Mouse (Mus musculus) lung, embryonic 14.5 days (tissue): ENCODE data around the gene Adgre5. TPM values are rescaled to one million over a fixed set of nuclear protein-coding genes. Genes with fewer than 3 reads are reported as not detected.

Experiments used
- ATAC-seq: fragments of 200-750 bp; cut with Nextera tagmentation; 2 replicates; pipeline ENCODE4 v1.8.0; 2017; ENCODE audit warnings: mild to moderate bottlenecking, moderate TSS enrichment, moderate library complexity; ENCODE audit not compliant: insufficient read depth
- DNase-seq: peaks from one replicate; pipeline ENCODE4 v3.0.0-alpha.2; 2015
- H3K27ac ChIP-seq: fragments of 300-500 bp; sonication (generic); 2 replicates; pipeline ENCODE4 v1.5.1; 2014; ENCODE audit warnings: low read depth, mild to moderate bottlenecking, moderate library complexity
- H3K27me3 ChIP-seq: fragments of 300-500 bp; sonication (generic); 2 replicates; pipeline ENCODE4 v1.6.1; 2014; ENCODE audit warnings: low read length, control low read depth; ENCODE audit not compliant: insufficient read depth
- H3K36me3 ChIP-seq: fragments of 300-500 bp; sonication (generic); 2 replicates; pipeline ENCODE4 v1.6.1; 2014; ENCODE audit warnings: control low read depth; ENCODE audit not compliant: insufficient read depth
- H3K4me1 ChIP-seq: fragments of 300-500 bp; sonication (generic); 2 replicates; pipeline ENCODE4 v1.6.1; 2014; ENCODE audit warnings: antibody characterized with exemption, control low read depth; ENCODE audit not compliant: insufficient read depth
- H3K4me2 ChIP-seq: fragments of 300-500 bp; sonication (generic); 2 replicates; pipeline ENCODE4 v1.6.1; 2014; ENCODE audit warnings: mild to moderate bottlenecking
- H3K4me3 ChIP-seq: fragments of 300-500 bp; sonication (generic); 2 replicates; pipeline ENCODE4 v1.5.1; 2014; ENCODE audit warnings: low read depth, low read length
- H3K9ac ChIP-seq: fragments of 300-500 bp; sonication (generic); 2 replicates; pipeline ENCODE4 v1.6.1; 2014
- H3K9me3 ChIP-seq: fragments of 300-500 bp; sonication (generic); 2 replicates; pipeline ENCODE4 v1.6.1; 2016; ENCODE audit warnings: low read depth, low read length, control low read depth
- CTCF ChIP-seq: IDR thresholded peaks from 2 replicates; pipeline ENCODE4 v1.5.1; 2016; ENCODE audit warnings: antibody characterized with exemption, low read depth
- WGBS: fragments of 180-500 bp; shearing (Covaris S2); extraction: QIAGEN DNeasy Blood & Tissue Kit; methylation state at CpG from one replicate; pipeline ENCODE4 v1.1.7; 2014; 5-methylcytosine and 5-hydroxymethylcytosine counted together
- polyA plus RNA-seq: library from polyadenylated mRNA; unstranded; fragments of >200 nt; fragmentation: Nextera tagmentation; extraction: Ambion mirVana; gene quantifications from 2 replicates; pipeline ENCODE4 v1.2.1, GENCODE M21; 2014

Adgre5 gene
- polyA plus RNA-seq, 1 experiment from 2014 or later: 57.0 TPM

DNA sequence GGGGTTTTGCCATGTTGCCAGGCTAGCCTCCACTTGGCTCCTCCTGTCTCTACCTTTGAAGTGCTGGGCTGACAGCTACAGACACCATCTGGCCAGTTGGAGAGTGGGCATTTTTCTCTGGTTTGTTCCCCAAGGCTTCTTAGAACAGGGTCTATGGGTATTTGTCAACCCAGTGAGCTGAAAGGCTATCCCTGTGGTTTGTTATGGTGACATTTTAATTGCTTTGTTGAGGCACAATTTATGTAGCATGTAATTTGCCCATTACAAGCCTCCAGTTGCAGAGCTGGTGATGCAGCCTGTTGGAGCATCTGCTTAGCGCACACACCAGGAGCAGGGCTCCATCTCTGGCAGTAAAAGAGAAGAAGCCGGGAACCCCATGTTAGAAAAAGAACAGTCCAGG lies 33.1 kb upstream of the Adgre5 start:
- H3K27me3 ChIP-seq: no peaks in the 10 kb centered on the region
- no peak for TF ChIP-seq CTCF
- H3K4me1 ChIP-seq: peaks cover 3% of the 10 kb centered on the region; the same call in 1 of the 2 replicates
- H3K27ac ChIP-seq: no peak overlapping the region
- no peaks in the 10 kb centered on the region for H3K36me3 ChIP-seq
- DNase-seq: no peak
- ATAC-seq: no peak
- no peak overlapping the region for H3K4me2 ChIP-seq
- 93% methylated on average over 2 of the region's 2 CpGs for WGBS
- H3K4me3 ChIP-seq: no peak overlapping the region
- no peaks in the 10 kb centered on the region for H3K9me3 ChIP-seq
- no peak overlapping the region for H3K9ac ChIP-seq

- H3K27ac ChIP-seq: peak overlapping the region; percentile 67; the same call in 1 of the 2 replicates
- peak; percentile 24 for DNase-seq
Measured at GRCm38 (mm10) chr8:83773452-83773846, 32.3 kb upstream of the Adgre5 start.

DNA sequence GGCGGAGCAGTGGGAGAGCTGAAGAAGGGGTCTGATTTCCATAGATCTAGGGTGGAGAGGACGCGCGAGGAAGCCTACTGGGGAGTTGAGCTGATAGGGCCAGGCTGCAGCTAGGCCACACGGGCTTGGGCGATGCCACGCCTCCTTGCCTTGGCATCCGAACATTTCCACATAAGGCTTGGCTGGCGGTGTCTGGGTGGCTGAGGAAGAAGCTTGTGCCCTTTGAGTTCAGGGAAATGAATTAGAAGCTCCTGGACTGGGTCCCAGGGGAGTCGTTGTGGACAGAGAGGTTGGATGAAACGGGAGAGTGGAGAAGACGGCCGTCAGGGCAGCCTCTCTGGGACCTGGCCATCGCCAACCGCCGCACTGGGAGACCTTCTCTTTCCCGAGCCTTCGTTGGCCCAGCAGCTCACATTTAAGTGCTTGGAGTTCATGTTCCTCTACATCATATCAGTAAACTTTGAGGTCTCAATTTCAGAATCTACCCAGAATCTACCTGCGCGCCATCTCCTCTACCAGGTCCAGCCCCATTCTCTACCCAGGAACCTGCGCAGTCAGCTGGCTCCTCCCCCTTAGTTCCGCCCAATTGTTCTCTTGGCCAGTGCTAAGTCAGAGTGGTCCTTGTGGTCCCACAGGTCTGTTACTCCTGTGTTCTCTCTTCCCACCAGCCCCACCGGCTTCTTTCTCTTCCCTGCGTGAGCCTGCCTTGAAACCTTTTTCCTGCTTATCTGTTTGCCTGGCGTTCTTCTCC lies 31.8 kb upstream of the Adgre5 start:
- peak overlapping the region; percentile 60 for H3K4me2 ChIP-seq
- H3K36me3 ChIP-seq: no peaks in the 10 kb centered on the region
- no peaks in the 10 kb centered on the region for H3K9me3 ChIP-seq
- 15% methylated on average over 25 of the region's 25 CpGs for WGBS
- H3K27me3 ChIP-seq: no peaks in the 10 kb centered on the region
- peaks cover 5% of the 10 kb centered on the region; the same call in 1 of the 2 replicates for H3K4me1 ChIP-seq
- ATAC-seq: peak; percentile 50; the same call in 1 of the 2 replicates
- peak overlapping the region; percentile 67; the same call in 1 of the 2 replicates for H3K27ac ChIP-seq
- H3K9ac ChIP-seq: peak overlapping the region; percentile 9; the same call in 1 of the 2 replicates
- TF ChIP-seq CTCF: no peak
- peak; percentile 63 for DNase-seq
- H3K4me3 ChIP-seq: peak overlapping the region; percentile 29

More at GRCm38 (mm10) chr8:83773452-83773846, 32.3 kb upstream of the Adgre5 start:
- no peaks in the 10 kb centered on the region for H3K27me3 ChIP-seq
- no peak overlapping the region; the same call in 1 of the 2 replicates for H3K9ac ChIP-seq
- no peak for ATAC-seq
- H3K36me3 ChIP-seq: no peaks in the 10 kb centered on the region
- peak overlapping the region; percentile 60 for H3K4me2 ChIP-seq
- WGBS: 28% methylated on average over 6 of the region's 6 CpGs
- H3K4me3 ChIP-seq: peak overlapping the region; percentile 29
- no peaks in the 10 kb centered on the region for H3K9me3 ChIP-seq
- no peak for TF ChIP-seq CTCF
- peaks cover 5% of the 10 kb centered on the region; the same call in 1 of the 2 replicates for H3K4me1 ChIP-seq

- WGBS: 51% methylated on average over 4 of the region's 4 CpGs
- Histone ChIP-seq H3K36me3 (no peaks in the 10 kb centered on the region), H3K27ac (no peak overlapping the region), H3K4me3 (no peak overlapping the region), H3K4me1 (peaks cover 5% of the 10 kb centered on the region; the same call in 1 of the 2 replicates), H3K27me3 (no peaks in the 10 kb centered on the region), H3K9ac (no peak overlapping the region), H3K4me2 (no peak overlapping the region), H3K9me3 (no peaks in the 10 kb centered on the region)
- no peak for TF ChIP-seq CTCF
- ATAC-seq (no peak), DNase-seq (peak; percentile 27)
Measured at GRCm38 (mm10) chr8:83771791-83772190, 30.7 kb upstream of the Adgre5 start.

DNA sequence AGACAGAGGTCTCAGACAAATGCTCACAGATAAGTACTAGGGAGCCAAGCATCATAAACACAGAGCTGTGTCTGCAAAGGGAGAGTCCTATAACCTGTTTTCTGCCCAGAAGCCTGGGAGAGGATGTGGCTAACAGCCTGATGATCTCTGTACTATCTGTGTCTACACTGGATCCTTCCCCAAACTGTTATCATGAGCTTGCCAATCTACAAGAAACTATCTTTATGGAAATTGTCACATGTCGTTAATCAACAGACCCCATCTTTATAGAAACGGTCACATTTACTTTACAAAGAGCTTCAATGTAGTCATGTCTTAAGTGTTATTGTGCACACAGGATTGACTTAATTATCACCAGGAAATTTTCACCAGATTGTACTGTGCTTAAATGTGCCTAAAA lies 29.5 kb upstream of the Adgre5 start:
- ATAC-seq (no peak), DNase-seq (no peak)
- 73% methylated on average over 2 of the region's 2 CpGs for WGBS
- no peak overlapping the region for H3K9ac ChIP-seq
- H3K4me3 ChIP-seq: no peak overlapping the region
- TF ChIP-seq CTCF: no peak
- no peaks in the 10 kb centered on the region for H3K9me3 ChIP-seq
- H3K4me2 ChIP-seq: no peak overlapping the region
- peaks cover 5% of the 10 kb centered on the region; the same call in 1 of the 2 replicates for H3K4me1 ChIP-seq
- no peaks in the 10 kb centered on the region for H3K27me3 ChIP-seq
- no peaks in the 10 kb centered on the region for H3K36me3 ChIP-seq
- no peak overlapping the region for H3K27ac ChIP-seq

GRCm38 (mm10) chr8:83769720-83770119 lies 28.6 kb upstream of the Adgre5 start:
- ATAC-seq (no peak), DNase-seq (no peak)
- no peaks in the 10 kb centered on the region for H3K36me3 ChIP-seq
- H3K27ac ChIP-seq: no peak overlapping the region
- no peak overlapping the region for H3K4me2 ChIP-seq
- no peaks in the 10 kb centered on the region for H3K9me3 ChIP-seq
- H3K4me3 ChIP-seq: no peak overlapping the region
- no peak overlapping the region for H3K9ac ChIP-seq
- H3K27me3 ChIP-seq: no peaks in the 10 kb centered on the region
- 62% methylated on average over 7 of the region's 7 CpGs for WGBS
- H3K4me1 ChIP-seq: peaks cover 5% of the 10 kb centered on the region; the same call in 1 of the 2 replicates
- TF ChIP-seq CTCF: no peak

DNA sequence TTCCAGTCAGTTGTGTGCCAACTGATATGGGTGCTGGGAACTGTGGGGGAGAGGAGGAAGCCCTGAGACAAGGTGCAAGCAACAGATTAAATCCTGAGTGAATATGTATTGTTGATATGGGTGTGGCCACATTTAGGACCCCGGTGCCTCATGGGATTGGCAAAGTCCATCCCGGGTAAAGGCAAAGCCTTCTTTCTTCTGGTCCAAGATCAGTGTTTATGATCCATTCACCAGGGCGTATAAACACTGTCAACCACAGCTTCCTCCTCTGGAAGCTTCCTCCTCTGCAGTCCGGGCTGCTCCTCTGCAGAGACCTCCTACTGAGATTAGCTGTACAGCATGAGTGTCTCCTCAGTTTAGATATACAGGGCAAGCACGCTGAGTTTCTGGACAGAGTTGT lies 27.4 kb upstream of the Adgre5 start:
- H3K9me3 ChIP-seq: no peaks in the 10 kb centered on the region
- ATAC-seq (peak; percentile 87), DNase-seq (peak; percentile 85)
- H3K36me3 ChIP-seq: no peaks in the 10 kb centered on the region
- H3K27me3 ChIP-seq: no peaks in the 10 kb centered on the region
- no peak overlapping the region for H3K9ac ChIP-seq
- H3K4me1 ChIP-seq: peaks cover 5% of the 10 kb centered on the region; the same call in 1 of the 2 replicates
- peak overlapping the region; percentile 83 for H3K27ac ChIP-seq
- H3K4me3 ChIP-seq: no peak overlapping the region
- TF ChIP-seq CTCF: no peak
- WGBS: 17% methylated on average over 5 of the region's 5 CpGs
- no peak overlapping the region for H3K4me2 ChIP-seq
